Mouse (Mus musculus) small intestine, adult 2 months (tissue): ENCODE data around the gene Rhobtb1. TPM values are rescaled to one million over a fixed set of nuclear protein-coding genes. Genes with fewer than 3 reads are reported as not detected.

Experiments
- H3K27ac ChIP-seq: fragments of 200-500 bp; 2 replicates; pipeline ENCODE4 v1.5.1; 2012; ENCODE audit warnings: low read depth, low read length, control low read depth, inconsistent platforms; ENCODE audit not compliant: insufficient read depth
- H3K27me3 ChIP-seq: fragments of 200-500 bp; 2 replicates; pipeline ENCODE4 v1.6.1; 2012; ENCODE audit warnings: mild to moderate bottlenecking, moderate library complexity, low read length, inconsistent platforms; ENCODE audit not compliant: control insufficient read depth, insufficient read depth
- H3K36me3 ChIP-seq: fragments of 200-500 bp; 2 replicates; pipeline ENCODE4 v1.6.1; 2012; ENCODE audit warnings: mild to moderate bottlenecking, low read length, control low read depth, inconsistent platforms; ENCODE audit not compliant: control insufficient read depth, insufficient read depth
- H3K4me1 ChIP-seq: fragments of 200-500 bp; 2 replicates; pipeline ENCODE4 v1.6.1; 2012; ENCODE audit warnings: low read length, inconsistent platforms, mixed read lengths; ENCODE audit not compliant: control insufficient read depth, insufficient read depth, insufficient read length
- H3K4me3 ChIP-seq: fragments of 200-500 bp; 2 replicates; pipeline ENCODE4 v1.5.1; 2012; ENCODE audit warnings: low read depth, mild to moderate bottlenecking, control low read depth, inconsistent platforms, low read length, moderate library complexity
- CTCF ChIP-seq: fragments of 200-500 bp; IDR thresholded peaks from 2 replicates; pipeline ENCODE4 v1.5.1; 2012; ENCODE audit warnings: low read depth, mild to moderate bottlenecking, control low read depth, inconsistent platforms, low read length, moderate library complexity, mixed read lengths; ENCODE audit not compliant: insufficient replicate concordance, insufficient read length; ENCODE audit errors: extremely low read depth
- POLR2A ChIP-seq: fragments of 200-500 bp; IDR thresholded peaks from 2 replicates; pipeline ENCODE4 v1.6.1; 2012; ENCODE audit warnings: low read depth, mild to moderate bottlenecking, control low read depth, inconsistent platforms, low read length, moderate library complexity
- WGBS: fragments of 180-500 bp; shearing (Covaris S2); methylation state at CpG from one replicate; pipeline ENCODE4 v1.1.7; 2018; 5-methylcytosine and 5-hydroxymethylcytosine counted together
- polyA plus RNA-seq: library from polyadenylated mRNA; depleted of rRNA; stranded (reverse); fragments of >200 nt; gene quantifications from 2 replicates; pipeline ENCODE4 v1.2.3, GENCODE M21; 2012

The Rhobtb1 gene
- polyA plus RNA-seq, 1 experiment: 7.9 TPM

- Histone ChIP-seq H3K27ac (peak overlapping the region; percentile 59), H3K36me3 (no peaks in the 10 kb centered on the region), H3K4me3 (0 out of 2 replicates have a peak overlapping the region, but pooled peaks have one; percentile 71), H3K4me1 (no peaks in the 10 kb centered on the region), H3K27me3 (no peaks in the 10 kb centered on the region)
- 66% methylated on average over 8 of the region's 8 CpGs for WGBS
- TF ChIP-seq POLR2A (no peak), CTCF (no peak)
Measured at GRCm38 (mm10) chr10:69211560-69211959, 60.3 kb downstream of the Rhobtb1 start.

GRCm38 (mm10) chr10:69211976-69212375, 60.7 kb downstream of the Rhobtb1 start:
- H3K4me1 ChIP-seq: no peaks in the 10 kb centered on the region
- H3K27me3 ChIP-seq: no peaks in the 10 kb centered on the region
- H3K27ac ChIP-seq: peak overlapping the region; percentile 59
- no peaks in the 10 kb centered on the region for H3K36me3 ChIP-seq
- WGBS: 22% methylated on average over 14 of the region's 14 CpGs
- H3K4me3 ChIP-seq: peak overlapping the region; percentile 71
- TF ChIP-seq POLR2A: no peak
- no peak for TF ChIP-seq CTCF

- no peaks in the 10 kb centered on the region for H3K27me3 ChIP-seq
- TF ChIP-seq CTCF (no peak), POLR2A (no peak; the same call in 1 of the 2 replicates)
- H3K4me3 ChIP-seq: peak within 1 kb of the TSS; percentile 71
- no peaks in the 10 kb centered on the region for H3K36me3 ChIP-seq
- peaks cover 3% of the 10 kb centered on the region; the same call in 1 of the 2 replicates for H3K4me1 ChIP-seq
- under 1% methylated on average over 84 of the region's 84 CpGs for WGBS
- H3K27ac ChIP-seq: peak within 1 kb of the TSS; percentile 68
Measured at GRCm38 (mm10) chr10:69212542-69213440, 61.6 kb downstream of the Rhobtb1 start, which contains the start of gene A930033H14Rik. Gene A930033H14Rik, minus strand, starts transcription at chr10:69213098.

GRCm38 (mm10) chr10:69213451-69213877, 62.2 kb downstream of the Rhobtb1 start:
- Histone ChIP-seq H3K36me3 (no peaks in the 10 kb centered on the region), H3K4me3 (peak overlapping the region; percentile 71), H3K4me1 (peaks cover 3% of the 10 kb centered on the region; the same call in 1 of the 2 replicates), H3K27me3 (no peaks in the 10 kb centered on the region), H3K27ac (peak overlapping the region; percentile 68)
- TF ChIP-seq POLR2A: no peak
- TF ChIP-seq CTCF: no peak
- WGBS: under 1% methylated on average over 21 of the region's 21 CpGs

GRCm38 (mm10) chr10:69213986-69214385, 62.8 kb downstream of the Rhobtb1 start:
- Histone ChIP-seq H3K27me3 (no peaks in the 10 kb centered on the region), H3K27ac (no peak overlapping the region), H3K4me1 (peaks cover 5% of the 10 kb centered on the region; the same call in 1 of the 2 replicates), H3K36me3 (no peaks in the 10 kb centered on the region), H3K4me3 (peak overlapping the region; percentile 71; the same call in 1 of the 2 replicates)
- 30% methylated on average over 5 of the region's 5 CpGs for WGBS
- TF ChIP-seq POLR2A (no peak), CTCF (no peak)

GRCm38 (mm10) chr10:69217127-69217690, 66.0 kb downstream of the Rhobtb1 start:
- no peak overlapping the region for H3K27ac ChIP-seq
- H3K4me3 ChIP-seq: no peak overlapping the region
- TF ChIP-seq POLR2A (no peak), CTCF (no peak)
- H3K36me3 ChIP-seq: no peaks in the 10 kb centered on the region
- WGBS: 97% methylated on average over 4 of the region's 4 CpGs
- no peaks in the 10 kb centered on the region for H3K27me3 ChIP-seq
- peaks cover 15% of the 10 kb centered on the region; the same call in 1 of the 2 replicates for H3K4me1 ChIP-seq
